Mouse (Mus musculus): Measurements from ENCODE around the gene BC024978. TPM values are rescaled to one million over a fixed set of nuclear protein-coding genes. Genes with fewer than 3 reads are reported as not detected.

Gene BC024978
- polyA plus RNA-seq, 1 experiment from 2014 or later, result 1.7 TPM

GRCm38 (mm10) chr7:27219937-27220336, 24.4 kb downstream of the BC024978 start:
- Histone ChIP-seq H3K4me3 (ENCODE audit: low read depth, low read length) (no peak overlapping the region), H3K27ac (replicated peaks) (no peak overlapping the region), H3K4me2 (replicated peaks; ENCODE audit: low read depth) (no peak overlapping the region), H3K4me1 (replicated peaks; ENCODE audit: control insufficient read depth, insufficient read depth) (no peaks in the 10 kb centered on the region), H3K9ac (ENCODE audit: low read length) (no peak overlapping the region), H3K27me3 (ENCODE audit: control insufficient read depth, insufficient read depth, low read length) (no peaks in the 10 kb centered on the region), H3K9me3 (ENCODE audit: control insufficient read depth, low read length) (no peaks in the 10 kb centered on the region), H3K36me3 (ENCODE audit: control insufficient read depth, insufficient read depth, low read length) (peaks cover 12% of the 10 kb centered on the region)
- TF ChIP-seq EP300 (optimal IDR thresholded peaks at IDR 0.05) (no peak), CTCF (IDR thresholded peaks at IDR 0.05; ENCODE audit: low read depth) (no peak)
- no peak for ATAC-seq (ENCODE audit: low FRiP score, low TSS enrichment)
- DNase-seq (ENCODE audit: low spot score), result no peak
- WGBS, result 75% methylated on average over 11 of the region's 11 CpGs

GRCm38 (mm10) chr7:27221939-27222338, 26.4 kb downstream of the BC024978 start:
- Histone ChIP-seq H3K4me2 (replicated peaks; ENCODE audit: low read depth) (no peak overlapping the region), H3K9ac (ENCODE audit: low read length) (no peak overlapping the region), H3K36me3 (ENCODE audit: control insufficient read depth, insufficient read depth, low read length) (peaks cover 12% of the 10 kb centered on the region), H3K4me1 (replicated peaks; ENCODE audit: control insufficient read depth, insufficient read depth) (no peaks in the 10 kb centered on the region; the same call in 1 of the 2 replicates), H3K27me3 (ENCODE audit: control insufficient read depth, insufficient read depth, low read length) (no peaks in the 10 kb centered on the region), H3K9me3 (ENCODE audit: control insufficient read depth, low read length) (no peaks in the 10 kb centered on the region), H3K4me3 (ENCODE audit: low read depth, low read length) (no peak overlapping the region), H3K27ac (replicated peaks) (peak overlapping the region; percentile 41)
- DNase-seq (ENCODE audit: low spot score) (no peak), ATAC-seq (ENCODE audit: low FRiP score, low TSS enrichment) (no peak)
- 48% methylated on average over 6 of the region's 6 CpGs for WGBS
- TF ChIP-seq EP300 (optimal IDR thresholded peaks at IDR 0.05) (no peak), CTCF (IDR thresholded peaks at IDR 0.05; ENCODE audit: low read depth) (no peak)

- Histone ChIP-seq H3K4me3 (ENCODE audit: low read depth, low read length) (no peak overlapping the region), H3K4me2 (replicated peaks; ENCODE audit: low read depth) (no peak overlapping the region), H3K36me3 (ENCODE audit: control insufficient read depth, insufficient read depth, low read length) (peaks cover 11% of the 10 kb centered on the region), H3K27ac (replicated peaks) (peak overlapping the region; percentile 35), H3K9me3 (ENCODE audit: control insufficient read depth, low read length) (no peaks in the 10 kb centered on the region), H3K27me3 (ENCODE audit: control insufficient read depth, insufficient read depth, low read length) (no peaks in the 10 kb centered on the region), H3K9ac (ENCODE audit: low read length) (no peak overlapping the region), H3K4me1 (replicated peaks; ENCODE audit: control insufficient read depth, insufficient read depth) (peaks cover 3% of the 10 kb centered on the region; the same call in 1 of the 2 replicates)
- WGBS, result 36% methylated on average over 1 of the region's 1 CpGs
- ATAC-seq (ENCODE audit: low FRiP score, low TSS enrichment) (no peak), DNase-seq (ENCODE audit: low spot score) (peak; percentile 12)
- TF ChIP-seq CTCF (IDR thresholded peaks at IDR 0.05; ENCODE audit: low read depth) (no peak), EP300 (optimal IDR thresholded peaks at IDR 0.05) (no peak)
Measured at GRCm38 (mm10) chr7:27222538-27222937, 27.0 kb downstream of the BC024978 start.

GRCm38 (mm10) chr7:27224877-27225575, 29.4 kb downstream of the BC024978 start:
- DNase-seq (ENCODE audit: low spot score), result peak; percentile 88
- Histone ChIP-seq H3K4me2 (replicated peaks; ENCODE audit: low read depth) (peak overlapping the region; percentile 78), H3K9ac (ENCODE audit: low read length) (0 out of 2 replicates have a peak overlapping the region, but pooled peaks have one; percentile 35), H3K27me3 (ENCODE audit: control insufficient read depth, insufficient read depth, low read length) (no peaks in the 10 kb centered on the region), H3K4me1 (replicated peaks; ENCODE audit: control insufficient read depth, insufficient read depth) (peaks cover 3% of the 10 kb centered on the region; the same call in 1 of the 2 replicates), H3K4me3 (ENCODE audit: low read depth, low read length) (peak overlapping the region; percentile 82; the same call in 1 of the 2 replicates), H3K27ac (replicated peaks) (peak overlapping the region; percentile 59), H3K36me3 (ENCODE audit: control insufficient read depth, insufficient read depth, low read length) (peaks cover under 1% of the 10 kb centered on the region; the same call in 1 of the 2 replicates), H3K9me3 (ENCODE audit: control insufficient read depth, low read length) (no peaks in the 10 kb centered on the region)
- peak; percentile 67 for ATAC-seq (ENCODE audit: low FRiP score, low TSS enrichment)
- TF ChIP-seq CTCF (IDR thresholded peaks at IDR 0.05; ENCODE audit: low read depth), result no peak
- TF ChIP-seq EP300 (optimal IDR thresholded peaks at IDR 0.05), result peak; percentile 77
- 42% methylated on average over 11 of the region's 11 CpGs for WGBS

GRCm38 (mm10) chr7:27227276-27227675, 31.7 kb downstream of the BC024978 start:
- H3K4me2 ChIP-seq (replicated peaks; ENCODE audit: low read depth), result peak overlapping the region; percentile 78
- peaks cover 3% of the 10 kb centered on the region; the same call in 1 of the 2 replicates for H3K4me1 ChIP-seq (replicated peaks; ENCODE audit: control insufficient read depth, insufficient read depth)
- peak overlapping the region; percentile 87 for H3K9ac ChIP-seq (ENCODE audit: low read length)
- no peaks in the 10 kb centered on the region for H3K36me3 ChIP-seq (ENCODE audit: control insufficient read depth, insufficient read depth, low read length)
- H3K27ac ChIP-seq (replicated peaks), result peak overlapping the region; percentile 93
- DNase-seq (ENCODE audit: low spot score), result no peak
- no peaks in the 10 kb centered on the region for H3K27me3 ChIP-seq (ENCODE audit: control insufficient read depth, insufficient read depth, low read length)
- 25% methylated on average over 9 of the region's 9 CpGs for WGBS
- TF ChIP-seq EP300 (optimal IDR thresholded peaks at IDR 0.05) (no peak), CTCF (IDR thresholded peaks at IDR 0.05; ENCODE audit: low read depth) (no peak)
- H3K4me3 ChIP-seq (ENCODE audit: low read depth, low read length), result peak overlapping the region; percentile 82
- H3K9me3 ChIP-seq (ENCODE audit: control insufficient read depth, low read length), result no peaks in the 10 kb centered on the region
- no peak for ATAC-seq (ENCODE audit: low FRiP score, low TSS enrichment)

- H3K4me1 ChIP-seq (replicated peaks; ENCODE audit: control insufficient read depth, insufficient read depth), result peaks cover 3% of the 10 kb centered on the region; the same call in 1 of the 2 replicates
- DNase-seq (ENCODE audit: low spot score), result no peak
Measured at GRCm38 (mm10) chr7:27227676-27228075, 32.1 kb downstream of the BC024978 start.

More at GRCm38 (mm10) chr7:27227676-27228075, 32.1 kb downstream of the BC024978 start:
- Histone ChIP-seq H3K4me3 (ENCODE audit: low read depth, low read length) (peak overlapping the region; percentile 82), H3K36me3 (ENCODE audit: control insufficient read depth, insufficient read depth, low read length) (no peaks in the 10 kb centered on the region), H3K4me2 (replicated peaks; ENCODE audit: low read depth) (peak overlapping the region; percentile 78), H3K9ac (ENCODE audit: low read length) (peak overlapping the region; percentile 87), H3K27me3 (ENCODE audit: control insufficient read depth, insufficient read depth, low read length) (no peaks in the 10 kb centered on the region), H3K9me3 (ENCODE audit: control insufficient read depth, low read length) (no peaks in the 10 kb centered on the region), H3K27ac (replicated peaks) (peak overlapping the region; percentile 93)
- TF ChIP-seq EP300 (optimal IDR thresholded peaks at IDR 0.05), result no peak
- no peak for TF ChIP-seq CTCF (IDR thresholded peaks at IDR 0.05; ENCODE audit: low read depth)
- WGBS, result 2% methylated on average over 10 of the region's 10 CpGs
- no peak for ATAC-seq (ENCODE audit: low FRiP score, low TSS enrichment)

Data from stomach, postnatal 0 days (tissue).